Mouse (Mus musculus) forebrain, embryonic 10.5 days (tissue): ENCODE measurements around the gene Slc25a18. TPM values are rescaled to one million over a fixed set of nuclear protein-coding genes. Genes with fewer than 3 reads are reported as not detected.
A peak's percentile ranks its signal among the peaks of the same experiment; 100 is the strongest.

Experiments used
- DNase-seq: peaks from one replicate; pipeline ENCODE4 v3.0.0-alpha.2; 2017; ENCODE audit warnings: low spot score; ENCODE audit errors: extremely low spot score
- H3K27ac ChIP-seq: fragments of 300-500 bp; sonication (generic); 2 replicates; pipeline ENCODE4 v1.5.1; 2016; ENCODE audit warnings: mild to moderate bottlenecking
- H3K27me3 ChIP-seq: fragments of 300-500 bp; sonication (generic); 2 replicates; pipeline ENCODE4 v1.6.1; 2016; ENCODE audit warnings: mild to moderate bottlenecking; ENCODE audit not compliant: poor library complexity, severe bottlenecking
- H3K36me3 ChIP-seq: fragments of 300-500 bp; sonication (generic); replicated peaks from 2 replicates; pipeline ENCODE4 v1.6.1; 2016; ENCODE audit warnings: mild to moderate bottlenecking, moderate library complexity
- H3K4me1 ChIP-seq: fragments of 300-500 bp; sonication (generic); 2 replicates; pipeline ENCODE4 v1.6.1; 2016
- H3K4me3 ChIP-seq: fragments of 300-500 bp; sonication (generic); 2 replicates; pipeline ENCODE4 v1.5.1; 2016; ENCODE audit warnings: mild to moderate bottlenecking, moderate library complexity
- H3K9me3 ChIP-seq: fragments of 300-500 bp; sonication (generic); 2 replicates; pipeline ENCODE4 v1.6.1; 2016; ENCODE audit warnings: mild to moderate bottlenecking, moderate library complexity
- WGBS: fragments of 180-500 bp; shearing (Covaris S2); methylation state at CpG from one replicate; pipeline ENCODE4 v1.1.7; 2016; 5-methylcytosine and 5-hydroxymethylcytosine counted together
- microRNA-seq: library from miRNA; unstranded; fragments of <30 nt; microRNA quantifications from one replicate; pipeline ENCODE4, GENCODE M21; 2017
- polyA plus RNA-seq: library from polyadenylated mRNA; unstranded; fragments of >200 nt; fragmentation: Nextera tagmentation; extraction: Ambion mirVana; gene quantifications from 2 replicates; pipeline ENCODE4 v1.2.1, GENCODE M21; 2016

Gene Slc25a18
- polyA plus RNA-seq, 1 experiment from 2014 or later, result 0.29 TPM

GRCm38 (mm10) chr6:120834766-120835321 is 61.5 kb downstream of the Slc25a18 start:
- WGBS, result 89% methylated on average over 4 of the region's 4 CpGs

GRCm38 (mm10) chr6:120835474-120836374 is 62.3 kb downstream of the Slc25a18 start, which contains the start of gene Bcl2l13:
Bcl2l13 (plus strand) TSS chr6:120836212.
- Histone ChIP-seq H3K4me3 (peak within 1 kb of the TSS; percentile 89), H3K36me3 (peaks cover 22% of the 10 kb centered on the region)
- WGBS, result 6% methylated on average over 40 of the region's 40 CpGs

More at GRCm38 (mm10) chr6:120834766-120835321, 61.5 kb downstream of the Slc25a18 start:
- Histone ChIP-seq H3K4me3 (no peak overlapping the region), H3K9me3 (peaks cover 4% of the 10 kb centered on the region; the same call in 1 of the 2 replicates), H3K36me3 (peaks cover 14% of the 10 kb centered on the region), H3K27me3 (no peaks in the 10 kb centered on the region), H3K27ac (no peak overlapping the region), H3K4me1 (peaks cover 18% of the 10 kb centered on the region)
- no peak for DNase-seq

GRCm38 (mm10) chr6:120836389-120837151 is 63.2 kb downstream of the Slc25a18 start:
- 6% methylated on average over 37 of the region's 37 CpGs for WGBS
- Histone ChIP-seq H3K4me3 (peak overlapping the region; percentile 89), H3K36me3 (peaks cover 25% of the 10 kb centered on the region), H3K27me3 (no peaks in the 10 kb centered on the region), H3K27ac (peak overlapping the region; percentile 99), H3K4me1 (peaks cover 18% of the 10 kb centered on the region), H3K9me3 (peaks cover 6% of the 10 kb centered on the region; the same call in 1 of the 2 replicates)
- DNase-seq, result no peak

More at GRCm38 (mm10) chr6:120835474-120836374, 62.3 kb downstream of the Slc25a18 start, which contains the start of gene Bcl2l13:
- H3K9me3 ChIP-seq, result peaks cover 6% of the 10 kb centered on the region; the same call in 1 of the 2 replicates
- DNase-seq, result peak; percentile 97
- H3K27ac ChIP-seq, result peak within 1 kb of the TSS; percentile 99
- peaks cover 18% of the 10 kb centered on the region for H3K4me1 ChIP-seq
- no peaks in the 10 kb centered on the region for H3K27me3 ChIP-seq

- Histone ChIP-seq H3K27me3 (no peaks in the 10 kb centered on the region), H3K36me3 (peaks cover 25% of the 10 kb centered on the region), H3K27ac (peak overlapping the region; percentile 99), H3K4me3 (peak overlapping the region; percentile 89), H3K9me3 (peaks cover 6% of the 10 kb centered on the region; the same call in 1 of the 2 replicates), H3K4me1 (peaks cover 18% of the 10 kb centered on the region)
- 68% methylated on average over 1 of the region's 1 CpGs for WGBS
- no peak for DNase-seq
These were observed 63.8 kb downstream of the Slc25a18 start for GRCm38 (mm10) chr6:120837152-120837530.

GRCm38 (mm10) chr6:120840258-120840657 is 66.9 kb downstream of the Slc25a18 start:
- no peaks in the 10 kb centered on the region for H3K27me3 ChIP-seq
- DNase-seq, result no peak
- H3K36me3 ChIP-seq, result peaks cover 25% of the 10 kb centered on the region
- H3K4me3 ChIP-seq, result no peak overlapping the region
- H3K4me1 ChIP-seq, result peaks cover 18% of the 10 kb centered on the region
- peaks cover 6% of the 10 kb centered on the region; the same call in 1 of the 2 replicates for H3K9me3 ChIP-seq
- WGBS, result 97% methylated on average over 7 of the region's 7 CpGs
- no peak overlapping the region for H3K27ac ChIP-seq

- Histone ChIP-seq H3K4me3 (no peak overlapping the region), H3K9me3 (peaks cover 6% of the 10 kb centered on the region; the same call in 1 of the 2 replicates), H3K27me3 (no peaks in the 10 kb centered on the region), H3K36me3 (peaks cover 25% of the 10 kb centered on the region), H3K4me1 (peaks cover 11% of the 10 kb centered on the region), H3K27ac (no peak overlapping the region)
- 98% methylated on average over 5 of the region's 5 CpGs for WGBS
- DNase-seq, result no peak
These were observed 68.4 kb downstream of the Slc25a18 start for GRCm38 (mm10) chr6:120841754-120842153.

Small RNAs within 50 kb of the gene (microRNA-seq; reads per million reads assigned to microRNA genes)
- not detected for gene Gm25193

Other genes starting within 250 kb of the Slc25a18 start
- gene Hdhd5, start 242.3 kb upstream of the Slc25a18 start, polyA plus RNA-seq, result 20.2 and 23.6 TPM in 2 replicates
- gene Cecr2, start 107.2 kb upstream of the Slc25a18 start, polyA plus RNA-seq, result 13.0 and 14.5 TPM in 2 replicates
- gene Atp6v1e1, start 49.2 kb downstream of the Slc25a18 start, polyA plus RNA-seq, result 109 and 110 TPM in 2 replicates
- 51.5 and 52.7 TPM in 2 replicates for gene Bcl2l13, start 62.6 kb downstream of the Slc25a18 start, polyA plus RNA-seq
- gene Bid, start 143.3 kb downstream of the Slc25a18 start, polyA plus RNA-seq, result 17.3 and 19.3 TPM in 2 replicates